27 mouse cellular contexts compared by ENCODE assay signal in genomic region chrX:161739374-161739773, GRCm38 (mm10). TPM values are rescaled to one million over a fixed set of nuclear protein-coding genes. Genes with fewer than 3 reads are reported as not detected.
"Had no signal": no experiment of that assay in that cellular context is flagged by ENCODE, and none has a peak within 500 bp of the region (broad histone marks: within the 10 kb centered on the region; RNA-seq: fewer than 3 reads in every experiment).

No protein-coding gene starts in this region.

- H3K4me2 ChIP-seq: embryonic facial prominence, embryonic 12.5 days; embryonic facial prominence, embryonic 13.5 days; embryonic facial prominence, embryonic 15.5 days; forebrain, embryonic 12.5 days; forebrain, embryonic 13.5 days; forebrain, embryonic 15.5 days had no signal

- H3K9ac ChIP-seq: embryonic facial prominence, embryonic 12.5 days; embryonic facial prominence, embryonic 13.5 days; embryonic facial prominence, embryonic 15.5 days; forebrain, embryonic 12.5 days; forebrain, embryonic 13.5 days; forebrain, embryonic 15.5 days; forebrain, postnatal 0 days had no signal

- H3K27me3 ChIP-seq: forebrain, embryonic 15.5 days had no signal

- H3K27ac ChIP-seq: embryonic facial prominence, embryonic 10.5 days; embryonic facial prominence, embryonic 12.5 days; embryonic facial prominence, embryonic 13.5 days; embryonic facial prominence, embryonic 15.5 days; forebrain, embryonic 10.5 days; forebrain, embryonic 12.5 days; forebrain, embryonic 13.5 days; forebrain, embryonic 15.5 days; gastrocnemius, adult 2 months had no signal

- H3K9me3 ChIP-seq: embryonic facial prominence, embryonic 10.5 days; embryonic facial prominence, embryonic 12.5 days; embryonic facial prominence, embryonic 13.5 days; embryonic facial prominence, embryonic 15.5 days; forebrain, embryonic 10.5 days; forebrain, embryonic 12.5 days; forebrain, embryonic 13.5 days; forebrain, embryonic 15.5 days had no signal

- H3K36me3 ChIP-seq: embryonic facial prominence, embryonic 10.5 days; embryonic facial prominence, embryonic 12.5 days; embryonic facial prominence, embryonic 13.5 days; embryonic facial prominence, embryonic 15.5 days; forebrain, embryonic 10.5 days; forebrain, embryonic 12.5 days; forebrain, embryonic 15.5 days had no signal

- ATAC-seq: forebrain, embryonic 13.5 days; forebrain, embryonic 14.5 days; forebrain, embryonic 15.5 days; forebrain, embryonic 16.5 days; forebrain, postnatal 0 days had no signal

- H3K4me1 ChIP-seq: embryonic facial prominence, embryonic 10.5 days; embryonic facial prominence, embryonic 12.5 days; embryonic facial prominence, embryonic 13.5 days; embryonic facial prominence, embryonic 15.5 days; forebrain, embryonic 12.5 days had no signal

- DNase-seq: cerebellum, adult 18-20 months; cerebellum, adult 2 months; cerebellum, adult 8-10 months; cerebellum, adult 9-10 months; cerebellum, adult 9-11 months; cerebellum, postnatal 36 days; embryo, embryonic 11 days; forebrain, postnatal 0 days; gastrocnemius, adult 2 months; gastrocnemius, postnatal 10 days; gastrocnemius, postnatal 14 days; gastrocnemius, postnatal 25 days; gastrocnemius, postnatal 36 days; heart, adult 18-20 months had no signal

- H3K4me3 ChIP-seq: embryonic facial prominence, embryonic 10.5 days; embryonic facial prominence, embryonic 12.5 days; embryonic facial prominence, embryonic 13.5 days; embryonic facial prominence, embryonic 15.5 days; erythroblast, embryonic 14.5 days; forebrain, embryonic 10.5 days; forebrain, embryonic 12.5 days; forebrain, embryonic 13.5 days; forebrain, embryonic 15.5 days; gastrocnemius, adult 2 months had no signal

RNA-seq across cellular contexts. Expression of gene Rai2, which starts 22.5 kb away (rescaled TPM):
- total RNA-seq: common myeloid progenitor, adult 5-6 weeks; granulocyte monocyte progenitor cell, adult 5-6 weeks had no signal
- polyA plus RNA-seq: erythroblast, embryonic 14.5 days had no signal
